Mouse (Mus musculus) cerebellum, adult 8-10 months (tissue): ENCODE results near the gene Olfr1467.

Source experiments
- DNase-seq: peaks from one replicate; pipeline ENCODE4 v3.0.0; 2022

Olfr1467 gene

GRCm38 (mm10) chr19:13361936-13362335 is at the start of gene Olfr1467:
Gene Olfr1467 (plus strand): TSS chr19:13362236.
- no peak for DNase-seq

DNA sequence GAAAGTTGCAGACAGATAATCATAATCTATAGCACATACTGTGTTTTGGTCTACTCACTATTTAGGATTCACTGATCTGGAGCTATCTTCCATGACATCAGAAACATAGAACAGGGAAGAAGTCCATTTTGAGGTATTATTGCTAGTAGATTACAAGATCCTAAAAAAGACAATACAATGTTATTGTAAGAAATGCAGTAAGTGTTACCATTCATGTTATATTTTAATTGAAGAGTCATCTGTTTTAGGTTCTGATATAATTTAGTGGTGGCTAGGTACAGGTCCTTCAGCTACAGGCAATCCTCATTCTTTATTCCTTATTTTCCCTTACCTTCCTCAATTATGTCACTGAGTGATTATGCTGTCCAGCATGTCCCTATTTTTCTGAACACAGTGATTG is 46.6 kb upstream of the Olfr1467 start, which contains the start of gene Olfr1465:
Gene Olfr1465 (minus strand): TSS at position 101 of the 400 bp plus-strand sequence.
- DNase-seq: no peak

DNA sequence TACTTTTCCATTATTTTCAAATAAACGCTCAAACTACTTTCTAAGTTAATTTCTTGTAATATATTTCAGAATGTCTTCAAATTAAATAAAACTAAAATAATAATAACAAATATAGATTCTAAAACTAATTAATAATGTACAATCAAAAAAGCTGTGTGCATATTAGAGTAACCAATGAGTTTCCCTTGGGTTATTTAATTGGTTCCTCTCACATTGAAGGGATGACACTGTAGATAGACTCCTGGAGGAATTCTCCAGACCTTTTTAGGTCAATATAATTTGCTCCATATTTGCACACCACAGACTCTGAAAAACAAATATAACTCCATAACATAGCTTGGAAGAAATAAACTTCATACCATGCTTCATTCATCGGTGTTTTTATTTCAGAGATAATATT is 23.5 kb upstream of the Olfr1467 start, which contains the start of gene Olfr1466:
Gene Olfr1466 (plus strand): TSS at position 301 of the 400 bp plus-strand sequence.
- DNase-seq: no peak

GRCm38 (mm10) chr19:13407549-13407948 is 45.5 kb downstream of the Olfr1467 start, which contains the start of gene Olfr1469:
Gene Olfr1469 (plus strand): TSS chr19:13407849.
- DNase-seq: no peak
